Mouse (Mus musculus): ENCODE data around the gene Scml2.
"Not testable (repeated sequence)": the region's sequence is repeated elsewhere in the genome, so short reads cannot be mapped to it uniquely, and the experiment has no call there.

Gene Scml2

DNA sequence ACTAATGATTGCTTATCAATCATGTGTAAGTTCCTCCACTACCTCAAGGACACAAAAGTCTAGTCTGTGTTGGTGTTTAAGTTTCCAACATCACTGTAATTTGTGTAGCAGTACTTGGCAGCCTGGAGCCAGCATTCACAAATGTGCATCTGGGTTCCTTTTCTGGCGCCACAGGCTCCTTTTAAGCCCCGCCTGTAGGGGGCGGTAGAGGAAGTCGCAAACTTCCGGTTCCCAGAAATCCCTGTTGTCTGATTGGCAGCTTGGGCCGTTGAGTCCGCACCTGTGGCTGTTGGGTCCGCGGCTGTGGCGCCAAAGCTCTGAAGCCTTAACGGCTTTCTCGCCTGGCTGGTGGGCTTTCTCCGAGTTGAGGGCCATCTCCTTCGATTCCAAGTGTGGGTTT lies at the start of gene Scml2:
Scml2 (plus strand) TSS at position 301 of the 400 bp plus-strand sequence.
- DNase-seq = not testable (repeated sequence)

GRCm38 (mm10) chrX:161075576-161075975 lies 41.4 kb upstream of the Scml2 start:
- peak; percentile 14 to 23 for DNase-seq

- DNase-seq = peak; percentile 7 to 13
Measured at GRCm38 (mm10) chrX:161162314-161163068, 45.5 kb downstream of the Scml2 start.

DNA sequence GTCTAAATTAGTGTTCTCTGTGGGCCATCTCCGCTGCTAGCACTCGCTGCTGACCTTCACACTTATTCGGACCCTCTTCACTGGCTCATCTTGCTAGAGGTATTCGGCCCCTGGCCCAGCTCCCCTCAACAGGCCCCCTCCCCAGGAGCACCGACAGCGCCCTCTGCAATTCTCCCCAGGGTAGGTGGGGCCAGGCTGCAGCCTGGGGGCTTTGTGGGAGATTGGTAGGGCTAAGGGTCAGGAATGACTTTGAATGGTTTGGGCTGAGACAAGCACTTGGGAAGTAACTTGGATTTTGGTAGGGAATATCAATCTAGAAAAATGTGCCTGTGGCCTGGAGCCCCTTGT lies 46.0 kb downstream of the Scml2 start:
- DNase-seq = no peak

DNA sequence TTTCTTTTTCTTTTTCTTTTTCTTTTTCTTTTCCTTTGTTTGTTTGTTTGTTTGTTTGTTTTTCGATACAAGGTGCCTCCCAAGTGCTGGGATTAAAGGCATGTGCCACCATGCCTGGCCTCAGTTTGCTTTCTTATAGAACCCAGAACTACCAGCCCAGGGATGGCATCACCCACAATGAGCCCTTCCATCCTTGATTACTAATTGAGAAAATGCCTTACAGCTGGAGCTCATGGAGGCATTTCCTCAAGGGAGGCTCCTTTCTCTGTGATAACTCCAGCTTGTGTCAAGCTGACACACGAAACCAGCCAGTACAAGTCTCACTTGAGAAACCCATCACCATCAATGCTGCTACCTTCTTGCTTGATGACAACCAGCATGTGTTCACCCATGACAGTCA lies 170.2 kb downstream of the Scml2 start, which contains the start of gene Gm15262:
Gm15262 (plus strand) TSS at position 301 of the 400 bp plus-strand sequence.
- not testable (repeated sequence) for DNase-seq

Measured in kidney, adult 8-10 months (tissue).